Comparison of ENCODE assay signal across 25 mouse cellular contexts in the genomic region with DNA sequence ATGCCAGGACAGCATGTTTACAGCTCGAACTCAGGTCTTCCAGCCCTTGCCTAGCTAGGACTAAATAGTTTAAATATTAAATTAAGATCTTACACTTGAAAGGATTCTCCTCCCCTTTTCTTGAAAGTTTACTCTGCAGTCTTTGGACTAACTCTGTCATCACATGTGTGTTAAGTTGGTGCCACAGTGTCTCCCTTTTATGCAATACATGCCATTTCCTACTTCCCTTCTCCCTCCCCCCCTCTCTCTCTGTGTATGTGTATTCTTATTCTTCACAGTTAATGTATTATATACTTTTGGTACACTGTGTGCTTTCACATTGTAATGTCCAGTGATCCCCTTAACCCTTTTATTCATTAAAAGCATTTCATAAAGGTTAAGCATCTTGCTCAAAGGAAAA.
"Had no signal": no experiment of that assay in that cellular context is flagged by ENCODE, and none has a peak within 500 bp of the region (broad histone marks: within the 10 kb centered on the region; RNA-seq: fewer than 3 reads in every experiment).

No protein-coding gene starts in this region.

- H3K27me3 ChIP-seq: heart, embryonic 12.5 days; hindbrain, embryonic 12.5 days; intestine, embryonic 15.5 days; kidney, embryonic 15.5 days; limb, embryonic 12.5 days; liver, embryonic 13.5 days; liver, embryonic 15.5 days had no signal

- H3K9ac ChIP-seq: heart, embryonic 12.5 days; hindbrain, embryonic 12.5 days; hindbrain, embryonic 14.5 days; intestine, embryonic 15.5 days; kidney, embryonic 15.5 days; limb, embryonic 12.5 days; liver, embryonic 13.5 days; liver, embryonic 15.5 days had no signal

- DNase-seq: gastrocnemius, postnatal 14 days; gastrocnemius, postnatal 36 days; heart, adult 18-20 months; heart, postnatal 10 days; heart, postnatal 4 days; kidney, adult 8-10 months; kidney, postnatal 14 days; layer of hippocampus, adult 9-11 months; liver; liver, embryonic 13.5 days had no signal

- H3K9me3 ChIP-seq: heart, embryonic 10.5 days; heart, embryonic 12.5 days; hindbrain, embryonic 10.5 days; hindbrain, embryonic 12.5 days; intestine, embryonic 15.5 days; kidney, embryonic 15.5 days; limb, embryonic 10.5 days; limb, embryonic 12.5 days; liver, embryonic 13.5 days; liver, embryonic 15.5 days had no signal

- H3K4me1 ChIP-seq: heart, embryonic 10.5 days; heart, embryonic 12.5 days; intestine, embryonic 15.5 days; kidney, embryonic 15.5 days; limb, embryonic 10.5 days; limb, embryonic 12.5 days; liver, embryonic 13.5 days; liver, embryonic 15.5 days had no signal

- H3K4me3 ChIP-seq: heart, embryonic 10.5 days; heart, embryonic 12.5 days; hindbrain, embryonic 10.5 days; hindbrain, embryonic 12.5 days; intestine, embryonic 15.5 days; kidney, embryonic 15.5 days; left cerebral cortex, adult 2 months; limb, embryonic 10.5 days; limb, embryonic 12.5 days; liver, embryonic 13.5 days; liver, embryonic 15.5 days had no signal

- ATAC-seq: hindbrain, embryonic 16.5 days; inflammation-experienced regulatory T-cells, adult 6 months; intestine, embryonic 15.5 days; intestine, postnatal 0 days had no signal

- H3K4me2 ChIP-seq: heart, embryonic 12.5 days; hindbrain, embryonic 12.5 days; hindbrain, embryonic 14.5 days; intestine, embryonic 15.5 days; kidney, embryonic 15.5 days; limb, embryonic 12.5 days; liver, embryonic 11.5 days; liver, embryonic 13.5 days; liver, embryonic 15.5 days had no signal

- H3K36me3 ChIP-seq: heart, embryonic 10.5 days; heart, embryonic 12.5 days; hindbrain, embryonic 10.5 days; hindbrain, embryonic 12.5 days; intestine, embryonic 15.5 days; kidney, embryonic 15.5 days; limb, embryonic 10.5 days; limb, embryonic 12.5 days; liver, embryonic 13.5 days; liver, embryonic 15.5 days had no signal

- H3K27ac ChIP-seq: heart, embryonic 10.5 days; hindbrain, embryonic 10.5 days; hindbrain, embryonic 12.5 days; hindbrain, embryonic 14.5 days; intestine, embryonic 15.5 days; kidney, embryonic 15.5 days; limb, embryonic 10.5 days; limb, embryonic 12.5 days; liver, embryonic 13.5 days; liver, embryonic 15.5 days had no signal
